Mouse (Mus musculus) bone marrow, adult 2 months (tissue): ENCODE data around the gene Tat.

Experiments used
- CTCF ChIP-seq: fragments of 200-500 bp; IDR thresholded peaks from 2 replicates; pipeline ENCODE4 v1.5.1; 2011; ENCODE audit warnings: low read length, control low read depth; ENCODE audit not compliant: control insufficient read depth, insufficient read depth
- POLR2A ChIP-seq: fragments of 200-500 bp; IDR thresholded peaks from 2 replicates; pipeline ENCODE4 v1.6.1; 2011; ENCODE audit warnings: low read depth, mild to moderate bottlenecking, control low read depth, low read length, borderline replicate concordance; ENCODE audit not compliant: control insufficient read depth

GRCm38 (mm10) chr8:109998066-109998465 lies 7.8 kb downstream of the Tat start:
- no peak for TF ChIP-seq CTCF
- no peak for TF ChIP-seq POLR2A
